Mouse (Mus musculus) left cerebral cortex, postnatal 14 days (tissue): ENCODE measurements around the gene Cep104. TPM values are rescaled to one million over a fixed set of nuclear protein-coding genes. Genes with fewer than 3 reads are reported as not detected.

Source experiments
- DNase-seq, 2 experiments: peaks; one replicate each; pipeline ENCODE4 v3.0.0; 2021 to 2022; ENCODE audit warnings: low spot score in 2 of 2, mixed read lengths in 1 of 2
- intact Hi-C: fragments of 180-260 bp; cut with DNase I; formaldehyde crosslinking; loops from one replicate; pipeline ENCODE4 v1.15.1; 2025
- total RNA-seq, 2 experiments: library from RNA; stranded (reverse); gene quantifications; 2 replicates each; pipeline ENCODE4 v1.2.3; 2021

Cep104 gene
- total RNA-seq, 2 experiments from 2014 or later: 27.3 to 28.8 TPM

DNA sequence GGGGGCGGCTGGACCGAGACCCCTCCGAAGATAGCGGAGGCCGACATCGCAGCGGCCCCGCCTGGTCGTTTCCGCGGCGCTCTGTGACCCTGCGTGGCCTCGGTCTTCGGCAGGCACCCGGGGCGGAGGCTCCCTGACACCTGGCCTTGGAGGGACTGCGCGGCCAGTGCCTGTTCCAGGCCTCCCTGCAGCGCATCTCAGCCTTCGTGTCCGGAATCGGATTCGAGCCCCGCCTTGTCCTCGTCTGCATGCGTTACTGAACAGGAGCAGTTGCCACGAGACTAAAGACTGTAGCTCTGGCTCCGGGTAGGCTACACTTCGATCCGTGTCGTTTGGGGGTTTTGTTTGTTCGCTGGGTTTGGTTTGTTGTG is 283 bp downstream of the Cep104 start:
- intact Hi-C loops: loop anchor here (1.0 kb wide), 1 partner anchor 36 kb away; the partner anchor contains the start of gene Lrrc47

GRCm38 (mm10) chr4:153975768-153976167 is 774 bp downstream of the Cep104 start:
- intact Hi-C loops: loop anchor here (1.0 kb wide), 1 partner anchor 36 kb away; the partner anchor contains the start of gene Lrrc47

More for the DNA sequence above, 283 bp downstream of the Cep104 start:
- DNase-seq: peak; percentile 23 to 51

GRCm38 (mm10) chr4:153979243-153979642 is 4.2 kb downstream of the Cep104 start:
- no peak for DNase-seq
- intact Hi-C loops: no loop called here

More at GRCm38 (mm10) chr4:153975768-153976167, 774 bp downstream of the Cep104 start:
- no peak for DNase-seq

GRCm38 (mm10) chr4:153980470-153980869 is 5.5 kb downstream of the Cep104 start:
- DNase-seq: no peak
- intact Hi-C loops: no loop called here

GRCm38 (mm10) chr4:153992715-153993114 is 17.7 kb downstream of the Cep104 start:
- no peak for DNase-seq
- intact Hi-C loops: no loop called here

DNA sequence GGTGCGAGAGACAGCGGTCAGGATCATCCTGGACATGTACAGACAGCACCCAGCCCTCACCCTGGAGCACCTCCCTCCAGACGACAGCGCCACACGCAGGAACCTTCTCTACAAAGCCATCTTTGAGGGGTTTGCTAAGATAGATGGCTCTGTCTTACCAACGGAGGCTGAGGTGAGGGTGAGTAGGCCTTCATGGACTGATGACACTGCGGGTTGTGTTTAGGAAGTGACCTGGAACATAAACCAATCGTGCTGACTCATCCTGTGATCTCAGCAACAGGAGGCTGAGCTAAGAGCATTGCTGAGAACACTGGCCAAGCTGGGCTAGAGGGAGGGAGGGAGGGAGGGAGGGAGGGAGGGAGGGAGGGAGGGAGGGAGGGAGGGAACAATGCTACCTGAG is 18.5 kb downstream of the Cep104 start:
- no peak for DNase-seq
- intact Hi-C loops: no loop called here

DNA sequence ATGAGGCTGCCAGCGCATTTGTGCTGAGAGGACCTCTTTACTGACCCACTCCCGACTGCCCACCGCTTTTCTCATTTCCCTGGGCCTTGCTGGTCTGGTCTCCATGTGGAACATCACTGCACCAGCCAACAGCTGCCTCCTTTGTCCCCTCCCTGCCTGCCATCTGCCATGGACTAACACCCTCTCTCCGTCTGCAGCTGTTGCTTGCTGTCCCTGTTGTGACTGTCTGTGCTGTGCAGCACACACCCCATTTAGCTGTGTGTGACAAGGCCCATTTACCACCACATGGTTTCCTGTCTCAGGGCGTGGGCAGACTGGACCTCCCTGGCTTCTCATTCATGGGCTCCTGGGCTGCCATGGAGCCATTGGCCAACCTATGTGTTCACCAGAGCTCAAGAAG is 30.5 kb downstream of the Cep104 start:
- intact Hi-C loops: no loop called here

GRCm38 (mm10) chr4:154006264-154006663 is 31.3 kb downstream of the Cep104 start:
- intact Hi-C loops: no loop called here

More for the DNA sequence above, 30.5 kb downstream of the Cep104 start:
- DNase-seq: no peak

DNA sequence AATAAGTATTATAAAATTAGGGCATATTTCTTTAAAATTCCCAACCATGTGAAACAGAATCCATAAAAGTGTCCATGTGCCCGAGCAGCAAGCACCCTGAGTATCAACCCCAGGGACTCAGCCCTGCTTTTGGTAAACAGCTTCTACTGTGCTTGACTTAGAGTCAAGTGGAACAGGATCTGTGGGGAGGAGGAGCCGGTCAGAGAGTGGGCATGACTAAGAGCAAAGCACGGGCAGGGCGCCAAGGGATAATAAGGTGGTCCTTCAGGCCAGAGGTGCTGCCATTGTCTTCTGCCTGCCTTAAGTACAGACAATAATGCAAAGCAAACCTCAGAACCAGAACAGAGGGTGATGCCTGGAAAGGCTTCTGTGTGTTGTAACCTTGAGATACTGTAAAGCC is 32.8 kb downstream of the Cep104 start:
- no peak for DNase-seq
- intact Hi-C loops: no loop called here

More at GRCm38 (mm10) chr4:154006264-154006663, 31.3 kb downstream of the Cep104 start:
- no peak for DNase-seq

- intact Hi-C loops: loop anchor here (1.0 kb wide), 1 partner anchor 36 kb away; the partner anchor contains the start of genes Cep104 and Dffb
- DNase-seq: no peak
Measured at GRCm38 (mm10) chr4:154010907-154011645, 36.1 kb downstream of the Cep104 start.

DNA sequence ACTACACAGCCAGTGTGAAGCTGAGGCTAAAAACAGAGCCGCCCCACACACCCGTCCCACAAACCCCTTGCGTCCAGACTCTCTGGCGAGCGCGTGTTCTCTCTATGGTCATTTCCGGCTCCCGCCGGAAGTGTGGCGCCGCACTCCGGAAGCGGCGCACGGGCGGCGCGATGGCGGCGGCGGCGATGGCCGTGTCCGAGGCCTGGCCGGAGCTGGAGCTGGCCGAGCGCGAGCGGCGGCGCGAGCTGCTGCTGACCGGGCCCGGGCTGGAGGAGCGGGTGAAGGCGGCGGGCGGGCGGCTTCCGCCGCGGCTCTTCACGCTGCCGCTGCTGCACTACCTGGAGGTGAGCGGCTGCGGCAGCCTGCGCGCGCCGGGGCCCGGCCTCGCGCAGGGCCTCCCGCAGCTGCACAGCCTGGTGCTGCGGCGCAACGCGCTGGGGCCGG is 36.7 kb downstream of the Cep104 start, which contains the start of gene Lrrc47:
Lrrc47 (plus strand) TSS at position 86 of the 444 bp plus-strand sequence.
- intact Hi-C loops: loop anchor here (1.0 kb wide), 1 partner anchor 36 kb away; the partner anchor contains the start of genes Cep104 and Dffb
- peak; percentile 79 to 86 for DNase-seq

DNA sequence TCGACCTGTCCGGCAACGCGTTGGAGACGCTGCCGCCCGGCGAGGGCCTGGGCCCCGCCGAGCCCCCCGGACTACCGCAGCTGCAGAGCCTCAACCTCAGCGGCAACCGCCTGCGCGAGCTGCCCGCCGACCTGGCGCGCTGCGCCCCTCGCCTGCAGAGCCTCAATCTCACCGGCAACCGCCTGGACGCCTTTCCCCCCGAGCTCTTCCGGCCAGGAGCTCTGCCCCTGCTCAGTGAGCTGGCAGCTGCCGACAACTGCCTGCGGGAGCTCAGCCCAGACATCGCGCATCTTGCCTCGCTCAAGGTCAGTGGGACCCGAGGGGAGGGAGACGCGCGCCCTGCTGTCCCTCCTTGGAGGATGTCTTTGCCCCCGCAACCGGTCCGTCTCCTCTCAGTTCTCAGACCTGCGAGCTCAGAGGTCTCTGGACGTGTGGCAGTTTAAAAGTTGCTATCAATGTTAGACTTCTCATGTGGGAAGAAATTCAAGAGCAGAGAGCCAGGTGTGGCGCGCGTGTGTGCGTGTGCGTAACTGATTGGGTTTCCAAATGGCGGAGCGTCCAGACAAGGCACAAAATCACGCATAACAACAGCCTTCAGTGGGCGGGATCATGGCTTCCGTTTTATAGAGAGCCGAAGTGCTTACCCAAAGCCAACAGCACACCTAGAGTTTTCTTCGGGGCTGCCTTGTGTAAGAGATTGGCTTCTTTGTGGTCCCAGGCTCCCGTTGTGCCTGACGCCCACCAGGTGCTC is 37.3 kb downstream of the Cep104 start:
- intact Hi-C loops: no loop called here
- DNase-seq: peak in 1 of 2 experiments; percentile 51

GRCm38 (mm10) chr4:154015476-154015875 is 40.5 kb downstream of the Cep104 start:
- DNase-seq: no peak

GRCm38 (mm10) chr4:154019571-154019970 is 44.6 kb downstream of the Cep104 start:
- DNase-seq: peak; percentile 49 to 61

More at GRCm38 (mm10) chr4:154015476-154015875, 40.5 kb downstream of the Cep104 start:
- intact Hi-C loops: no loop called here

GRCm38 (mm10) chr4:154021432-154021831 is 46.4 kb downstream of the Cep104 start:
- intact Hi-C loops: loop anchor here (5.0 kb wide), 1 partner anchor 136 kb away; no protein-coding TSS in a partner anchor
- DNase-seq: no peak

More at GRCm38 (mm10) chr4:154019571-154019970, 44.6 kb downstream of the Cep104 start:
- intact Hi-C loops: no loop called here

DNA sequence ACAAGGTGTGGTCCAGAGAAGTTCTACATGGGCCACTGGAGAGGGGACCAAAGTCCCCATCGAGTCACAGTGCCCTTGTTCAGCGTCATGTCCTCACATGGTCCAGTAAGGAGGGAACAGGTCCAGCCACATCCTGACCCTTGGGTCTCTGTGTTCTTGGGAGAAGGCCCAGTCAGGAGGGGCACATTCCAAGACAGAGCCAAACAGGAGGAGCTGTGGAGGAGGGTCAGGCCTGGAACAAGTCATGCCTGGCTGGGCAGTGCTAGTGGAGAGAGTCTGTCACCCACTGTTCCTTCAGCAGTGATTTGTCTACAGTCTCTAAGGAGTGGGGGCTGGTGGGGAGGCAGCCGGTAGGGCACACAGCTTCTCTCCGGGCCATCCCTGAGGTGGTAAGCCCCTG is 47.4 kb downstream of the Cep104 start:
- intact Hi-C loops: loop anchor here (5.0 kb wide), 1 partner anchor 135 kb away; no protein-coding TSS in a partner anchor
- peak in 1 of 2 experiments; percentile 58 for DNase-seq

- no peak for DNase-seq
- intact Hi-C loops: loop anchor here (5.0 kb wide), 1 partner anchor 134 kb away; no protein-coding TSS in a partner anchor
Measured at GRCm38 (mm10) chr4:154022844-154023243, 47.9 kb downstream of the Cep104 start.

- intact Hi-C loops: loop anchor here (5.0 kb wide), 1 partner anchor 133 kb away; no protein-coding TSS in a partner anchor
- peak in 1 of 2 experiments; percentile 55 for DNase-seq
Measured at GRCm38 (mm10) chr4:154023754-154024601, 49.0 kb downstream of the Cep104 start.
